Mouse (Mus musculus): ENCODE measurements around the gene Ispd. TPM values are rescaled to one million over a fixed set of nuclear protein-coding genes. Genes with fewer than 3 reads are reported as not detected.

The Ispd gene
- polyA plus RNA-seq, 1 experiment from 2014 or later, result 2.1 TPM

DNA sequence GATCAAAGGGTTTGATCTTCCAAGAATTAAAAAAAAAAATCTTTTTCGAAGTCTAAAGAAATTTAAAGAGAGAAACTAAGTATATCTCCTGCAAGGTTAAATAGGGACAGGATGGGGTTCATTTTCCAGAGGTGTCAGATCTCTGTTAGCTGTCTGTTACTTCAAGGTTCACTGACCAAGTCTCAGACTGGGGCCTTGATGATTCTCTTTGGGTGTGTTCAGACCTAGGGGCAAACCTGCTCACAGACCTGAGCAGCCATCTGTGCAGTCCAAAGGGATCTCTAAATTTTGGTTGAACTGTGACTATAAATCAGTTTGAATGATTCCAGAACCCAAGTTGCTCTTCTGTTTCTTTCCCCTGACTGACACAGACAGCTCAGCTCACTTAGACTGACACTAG is 344.8 kb downstream of the Ispd start:
- no peak overlapping the region for H3K9ac ChIP-seq (replicated peaks)
- ATAC-seq (no peak), DNase-seq (no peak)
- H3K4me3 ChIP-seq (ENCODE audit: low read depth, low read length), result no peak overlapping the region
- no peaks in the 10 kb centered on the region for H3K36me3 ChIP-seq (replicated peaks; ENCODE audit: insufficient read depth, low read length)
- no peak overlapping the region for H3K4me2 ChIP-seq (ENCODE audit: low read depth, low read length)
- 67% methylated on average over 1 of the region's 1 CpGs for WGBS (ENCODE audit: insufficient replicate concordance)
- H3K9me3 ChIP-seq (ENCODE audit: low read length), result no peaks in the 10 kb centered on the region
- no peak for TF ChIP-seq CTCF (IDR thresholded peaks at IDR 0.05; ENCODE audit: low read depth)
- TF ChIP-seq EP300 (IDR thresholded peaks at IDR 0.05; ENCODE audit: low read depth), result no peak
- H3K4me1 ChIP-seq (ENCODE audit: insufficient read depth), result no peaks in the 10 kb centered on the region
- H3K27me3 ChIP-seq (ENCODE audit: insufficient read depth, low read length), result no peaks in the 10 kb centered on the region
- no peak overlapping the region for H3K27ac ChIP-seq (ENCODE audit: low read depth)

DNA sequence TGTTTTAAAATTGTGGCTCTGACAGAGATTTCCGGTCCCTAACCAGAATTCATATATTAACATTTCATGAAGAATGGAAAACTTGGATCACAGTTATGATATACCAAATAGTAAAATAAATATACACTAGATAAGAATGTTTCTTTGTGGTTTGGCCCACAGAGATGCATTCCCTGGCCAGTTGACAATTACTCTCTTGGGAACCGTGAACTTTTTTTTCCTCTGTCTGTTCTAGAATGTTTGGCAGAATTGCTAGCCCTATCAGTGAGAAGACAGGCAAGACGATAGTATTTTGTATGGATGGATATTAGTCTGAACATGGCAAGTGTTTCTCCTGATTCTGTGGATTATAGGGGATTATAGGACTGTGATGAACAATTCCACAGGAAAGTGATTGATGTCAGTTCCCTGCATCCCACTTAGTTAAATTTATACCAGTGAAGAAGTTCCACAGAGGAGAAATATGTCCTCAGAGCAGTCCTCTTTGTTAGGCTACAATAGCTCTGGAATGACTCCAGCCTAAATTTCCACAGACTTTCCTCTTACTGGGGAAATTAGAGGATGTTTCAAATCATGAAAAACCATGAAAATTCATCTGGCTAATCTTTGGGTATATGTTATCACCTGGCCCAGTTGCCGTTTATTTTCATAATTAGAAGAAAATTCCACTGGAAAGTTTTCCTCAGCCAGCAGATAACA is 352.6 kb downstream of the Ispd start:
- Histone ChIP-seq H3K4me3 (ENCODE audit: low read depth, low read length) (no peak overlapping the region), H3K9me3 (ENCODE audit: low read length) (no peaks in the 10 kb centered on the region), H3K36me3 (replicated peaks; ENCODE audit: insufficient read depth, low read length) (no peaks in the 10 kb centered on the region), H3K27me3 (ENCODE audit: insufficient read depth, low read length) (no peaks in the 10 kb centered on the region), H3K4me2 (ENCODE audit: low read depth, low read length) (no peak overlapping the region), H3K27ac (ENCODE audit: low read depth) (no peak overlapping the region), H3K4me1 (ENCODE audit: insufficient read depth) (no peaks in the 10 kb centered on the region), H3K9ac (replicated peaks) (no peak overlapping the region)
- DNase-seq (no peak), ATAC-seq (no peak)
- 66% methylated on average over 4 of the region's 4 CpGs for WGBS (ENCODE audit: insufficient replicate concordance)
- TF ChIP-seq EP300 (IDR thresholded peaks at IDR 0.05; ENCODE audit: low read depth) (no peak), CTCF (IDR thresholded peaks at IDR 0.05; ENCODE audit: low read depth) (no peak)

Other genes starting within 250 kb of the Ispd start
- gene Ankmy2, start 224.3 kb upstream of the Ispd start, polyA plus RNA-seq (2015; fragmentation: Nextera tagmentation; extraction: Ambion mirVana), result 5.9 and 6.4 TPM in 2 replicates
- gene Bzw2, start 223.4 kb upstream of the Ispd start, polyA plus RNA-seq (2015; fragmentation: Nextera tagmentation; extraction: Ambion mirVana), result 27.9 and 29.6 TPM in 2 replicates
- not detected in 2 replicates for gene Lrrc72, start 128.1 kb upstream of the Ispd start, polyA plus RNA-seq (2015; fragmentation: Nextera tagmentation; extraction: Ambion mirVana)
- gene Sostdc1, start 67.3 kb upstream of the Ispd start, polyA plus RNA-seq (2015; fragmentation: Nextera tagmentation; extraction: Ambion mirVana), result 0.06 and 0.15 TPM in 2 replicates
- gene D630036H23Rik, start 731 bp downstream of the Ispd start, polyA plus RNA-seq (2015; fragmentation: Nextera tagmentation; extraction: Ambion mirVana), result 1.5 and 1.6 TPM in 2 replicates

All from liver, postnatal 0 days (tissue).